In the genomic region with DNA sequence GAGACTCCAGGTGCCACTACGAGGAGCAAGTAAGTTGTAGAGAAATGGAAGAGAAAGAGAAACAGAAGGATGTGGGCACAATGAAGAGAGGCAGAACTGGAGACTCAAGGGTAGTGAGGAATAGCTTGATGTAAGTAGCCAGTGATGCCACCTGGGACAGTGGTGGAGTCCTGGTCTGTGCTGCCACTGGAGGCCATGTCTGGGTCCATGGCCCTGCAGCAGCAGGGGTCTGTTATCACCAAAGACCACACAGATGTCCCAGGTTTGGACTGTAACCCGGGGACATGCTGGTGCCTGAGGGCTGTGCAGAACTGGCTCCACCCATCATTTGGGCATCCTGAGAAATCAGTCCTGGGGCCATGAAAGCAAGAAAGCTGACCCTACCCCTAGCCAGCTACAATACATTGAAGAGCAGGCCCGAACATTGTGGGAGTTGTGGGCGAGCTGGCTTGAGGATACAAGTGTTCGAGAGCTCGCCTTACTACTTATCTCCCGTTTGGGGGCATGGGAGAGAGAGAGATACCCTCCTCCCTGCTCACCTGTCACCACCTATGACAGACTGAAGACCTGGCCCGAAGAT, we compare ENCODE assay signal across 31 mouse cellular contexts.
"Had no signal": no experiment of that assay in that cellular context is flagged by ENCODE, and none has a peak within 500 bp of the region (broad histone marks: within the 10 kb centered on the region; RNA-seq: fewer than 3 reads in every experiment).

No protein-coding gene starts in this region.

- H3K4me3 ChIP-seq: left cerebral cortex, adult 2 months; limb, embryonic 12.5 days; limb, embryonic 13.5 days; limb, embryonic 15.5 days; liver, embryonic 13.5 days; liver, embryonic 15.5 days; lung, embryonic 15.5 days; megakaryocyte, embryonic 14.5 days; midbrain, embryonic 10.5 days; midbrain, embryonic 12.5 days; midbrain, embryonic 13.5 days; midbrain, embryonic 15.5 days; myocyte; neural tube, embryonic 12.5 days; neural tube, embryonic 13.5 days had no signal

- H3K9me3 ChIP-seq: limb, embryonic 12.5 days; limb, embryonic 13.5 days; limb, embryonic 15.5 days; liver, embryonic 13.5 days; liver, embryonic 15.5 days; lung, embryonic 15.5 days; megakaryocyte, embryonic 14.5 days; midbrain, embryonic 10.5 days; midbrain, embryonic 12.5 days; midbrain, embryonic 13.5 days; midbrain, embryonic 15.5 days; neural tube, embryonic 12.5 days; neural tube, embryonic 13.5 days had no signal

- H3K27ac ChIP-seq: left cerebral cortex, adult 2 months; limb, embryonic 12.5 days; limb, embryonic 13.5 days; limb, embryonic 15.5 days; liver, embryonic 13.5 days; liver, embryonic 14.5 days; liver, embryonic 15.5 days; lung, embryonic 15.5 days; macrophage; midbrain, embryonic 10.5 days; midbrain, embryonic 12.5 days; midbrain, embryonic 13.5 days; midbrain, embryonic 15.5 days; neural tube, embryonic 12.5 days; neural tube, embryonic 13.5 days had no signal

- H3K27me3 ChIP-seq: limb, embryonic 12.5 days; limb, embryonic 13.5 days; limb, embryonic 15.5 days; liver, embryonic 13.5 days; liver, embryonic 15.5 days; lung, embryonic 15.5 days; midbrain, embryonic 12.5 days; midbrain, embryonic 13.5 days; midbrain, embryonic 15.5 days; neural tube, embryonic 12.5 days; neural tube, embryonic 13.5 days had no signal

- H3K9ac ChIP-seq: limb, embryonic 12.5 days; limb, embryonic 13.5 days; limb, embryonic 15.5 days; liver, embryonic 13.5 days; liver, embryonic 14.5 days; liver, embryonic 15.5 days; lung, embryonic 14.5 days; lung, embryonic 15.5 days; midbrain, embryonic 12.5 days; midbrain, embryonic 13.5 days; midbrain, embryonic 15.5 days; neural tube, embryonic 12.5 days; neural tube, embryonic 13.5 days had no signal

- DNase-seq: left cerebral cortex, postnatal 4 days; liver; liver, embryonic 13.5 days; lung, adult 18-20 months; lung, adult 2 months; lung, embryonic 14.5 days; lung, postnatal 10 days; lung, postnatal 14 days; lung, postnatal 36 days; lung, postnatal 4 days; midbrain, embryonic 14.5 days had no signal

- H3K4me2 ChIP-seq: limb, embryonic 12.5 days; limb, embryonic 13.5 days; limb, embryonic 15.5 days; liver, embryonic 11.5 days; liver, embryonic 13.5 days; liver, embryonic 15.5 days; lung, embryonic 14.5 days; lung, embryonic 15.5 days; midbrain, embryonic 11.5 days; midbrain, embryonic 12.5 days; midbrain, embryonic 13.5 days; midbrain, embryonic 15.5 days; neural tube, embryonic 12.5 days; neural tube, embryonic 13.5 days had no signal

- H3K4me1 ChIP-seq: limb, embryonic 12.5 days; limb, embryonic 13.5 days; limb, embryonic 15.5 days; liver, embryonic 13.5 days; liver, embryonic 15.5 days; lung, embryonic 15.5 days; megakaryocyte, embryonic 14.5 days; midbrain, embryonic 10.5 days; neural tube, embryonic 12.5 days had no signal

- ATAC-seq: lung, postnatal 0 days; midbrain, embryonic 13.5 days; midbrain, embryonic 15.5 days; midbrain, embryonic 16.5 days had no signal

- H3K36me3 ChIP-seq: limb, embryonic 12.5 days; limb, embryonic 13.5 days; limb, embryonic 15.5 days; liver, embryonic 13.5 days; liver, embryonic 15.5 days; lung, embryonic 15.5 days; midbrain, embryonic 10.5 days; midbrain, embryonic 12.5 days; midbrain, embryonic 13.5 days; midbrain, embryonic 15.5 days; neural tube, embryonic 12.5 days; neural tube, embryonic 13.5 days had no signal
